Mouse (Mus musculus) gastrocnemius, adult 2 months (tissue): ENCODE measurements at regions not wholly inside any gene's neighbourhood (a gene's known extent, or its start where the extent isn't known, plus 50 kb on each side); places are given as distances from the start of the nearest gene placed in this dataset.

Experiments
- DNase-seq: peaks from one replicate; pipeline ENCODE4 v3.0.0; 2022
- H3K27ac ChIP-seq: fragments of 200-600 bp; 2 replicates; pipeline ENCODE4 v1.8.1; 2022; ENCODE audit warnings: mild to moderate bottlenecking
- H3K4me3 ChIP-seq: fragments of 200-600 bp; 2 replicates; pipeline ENCODE4 v1.8.1; 2022; ENCODE audit warnings: mild to moderate bottlenecking, moderate library complexity
- CTCF ChIP-seq: fragments of 200-600 bp; IDR thresholded peaks from 2 replicates; pipeline ENCODE4 v1.8.1; 2022; ENCODE audit warnings: antibody characterized with exemption, mild to moderate bottlenecking, moderate library complexity
- intact Hi-C: fragments of 180-260 bp; cut with DNase I; formaldehyde crosslinking; loops from one replicate; pipeline ENCODE4 v1.15.1; 2025

- no peak overlapping the region for H3K27ac ChIP-seq
- intact Hi-C loops: no loop called here
- H3K4me3 ChIP-seq: no peak overlapping the region
- no peak for DNase-seq
- TF ChIP-seq CTCF: no peak
Measured at GRCm38 (mm10) chr16:75487915-75488314, 97.9 kb downstream of the Lipi start.

GRCm38 (mm10) chr16:75483878-75484277, 102.0 kb downstream of the Lipi start:
- H3K27ac ChIP-seq: no peak overlapping the region
- intact Hi-C loops: no loop called here
- TF ChIP-seq CTCF: no peak
- no peak overlapping the region for H3K4me3 ChIP-seq
- no peak for DNase-seq

- intact Hi-C loops: no loop called here
- no peak for TF ChIP-seq CTCF
- Histone ChIP-seq H3K27ac (no peak overlapping the region), H3K4me3 (no peak overlapping the region)
- no peak for DNase-seq
Measured at GRCm38 (mm10) chr16:75465420-75465975, 120.4 kb downstream of the Lipi start.

GRCm38 (mm10) chr16:75462136-75462535, 123.7 kb downstream of the Lipi start:
- Histone ChIP-seq H3K4me3 (no peak overlapping the region), H3K27ac (no peak overlapping the region)
- no peak for TF ChIP-seq CTCF
- no peak for DNase-seq
- intact Hi-C loops: no loop called here

- Histone ChIP-seq H3K27ac (no peak overlapping the region), H3K4me3 (no peak overlapping the region)
- intact Hi-C loops: no loop called here
- no peak for TF ChIP-seq CTCF
- no peak for DNase-seq
Measured at GRCm38 (mm10) chr16:75446901-75447514, 138.9 kb downstream of the Lipi start.

- no peak for DNase-seq
- no peak overlapping the region for H3K27ac ChIP-seq
- intact Hi-C loops: no loop called here
- no peak for TF ChIP-seq CTCF
- H3K4me3 ChIP-seq: no peak overlapping the region
Measured at GRCm38 (mm10) chr16:75439296-75439695, 146.6 kb downstream of the Lipi start.

- TF ChIP-seq CTCF: no peak
- Histone ChIP-seq H3K27ac (no peak overlapping the region), H3K4me3 (no peak overlapping the region)
- intact Hi-C loops: no loop called here
- DNase-seq: no peak
Measured at GRCm38 (mm10) chr16:75433227-75433626, 152.6 kb downstream of the Lipi start.

GRCm38 (mm10) chr16:75384526-75385222, 201.2 kb downstream of the Lipi start:
- intact Hi-C loops: no loop called here
- H3K4me3 ChIP-seq: no peak overlapping the region
- no peak for TF ChIP-seq CTCF
- no peak for DNase-seq
- no peak overlapping the region for H3K27ac ChIP-seq

GRCm38 (mm10) chr16:75381191-75381590, 204.7 kb downstream of the Lipi start:
- no peak for DNase-seq
- Histone ChIP-seq H3K4me3 (no peak overlapping the region), H3K27ac (no peak overlapping the region)
- TF ChIP-seq CTCF: no peak
- intact Hi-C loops: no loop called here

- TF ChIP-seq CTCF: no peak
- DNase-seq: no peak
- intact Hi-C loops: no loop called here
Measured at GRCm38 (mm10) chr16:75369700-75370099, 216.2 kb downstream of the Lipi start.

GRCm38 (mm10) chr16:75366727-75367126, 219.1 kb downstream of the Lipi start:
- intact Hi-C loops: no loop called here

More at GRCm38 (mm10) chr16:75369700-75370099, 216.2 kb downstream of the Lipi start:
- H3K4me3 ChIP-seq: no peak overlapping the region
- H3K27ac ChIP-seq: no peak overlapping the region

GRCm38 (mm10) chr16:75365361-75365994, 220.4 kb downstream of the Lipi start:
- DNase-seq: no peak
- no peak overlapping the region for H3K27ac ChIP-seq
- H3K4me3 ChIP-seq: no peak overlapping the region
- no peak for TF ChIP-seq CTCF
- intact Hi-C loops: no loop called here

More at GRCm38 (mm10) chr16:75366727-75367126, 219.1 kb downstream of the Lipi start:
- Histone ChIP-seq H3K4me3 (no peak overlapping the region), H3K27ac (no peak overlapping the region)
- no peak for DNase-seq
- no peak for TF ChIP-seq CTCF

GRCm38 (mm10) chr16:75362095-75362494, 223.8 kb downstream of the Lipi start:
- TF ChIP-seq CTCF: peak; percentile 33
- DNase-seq: no peak
- no peak overlapping the region for H3K27ac ChIP-seq
- intact Hi-C loops: no loop called here
- H3K4me3 ChIP-seq: no peak overlapping the region
